Mouse (Mus musculus) mouse trophoblast stem cell (cell line): Measurements from ENCODE around the gene Gmeb2.

Experiments used
- in situ Hi-C, 2 experiments: fragments of 300-500 bp; cut with MseI, MboI; formaldehyde crosslinking; loops; 2 replicates in 1 of 2; 3 replicates in 1 of 2; pipeline ENCODE4 v1.15.1; 2025

The Gmeb2 gene

DNA sequence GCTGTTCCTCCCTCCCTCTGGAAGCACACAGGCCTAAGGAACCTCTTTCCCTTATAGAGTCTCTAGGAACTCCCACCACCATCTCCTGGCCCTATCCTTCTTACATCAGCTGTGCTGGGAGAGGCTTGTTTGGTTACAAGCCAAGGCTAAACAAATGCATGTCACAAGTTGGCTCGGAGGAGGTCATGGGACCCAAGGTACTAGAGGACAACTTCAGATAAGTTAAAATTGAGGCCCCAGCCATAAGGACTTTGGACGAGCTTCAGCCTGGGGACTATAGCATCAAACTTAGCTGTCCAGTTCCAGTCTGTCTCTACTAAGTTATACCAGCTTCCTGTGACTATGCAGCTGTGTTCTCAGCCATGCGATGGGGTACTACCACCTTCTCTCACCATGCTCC, 60.7 kb downstream of the Gmeb2 start:
- in situ Hi-C loops = no loop called here

- in situ Hi-C loops = no loop called here
Observed at GRCm38 (mm10) chr2:181224994-181225393, 62.8 kb downstream of the Gmeb2 start.

DNA sequence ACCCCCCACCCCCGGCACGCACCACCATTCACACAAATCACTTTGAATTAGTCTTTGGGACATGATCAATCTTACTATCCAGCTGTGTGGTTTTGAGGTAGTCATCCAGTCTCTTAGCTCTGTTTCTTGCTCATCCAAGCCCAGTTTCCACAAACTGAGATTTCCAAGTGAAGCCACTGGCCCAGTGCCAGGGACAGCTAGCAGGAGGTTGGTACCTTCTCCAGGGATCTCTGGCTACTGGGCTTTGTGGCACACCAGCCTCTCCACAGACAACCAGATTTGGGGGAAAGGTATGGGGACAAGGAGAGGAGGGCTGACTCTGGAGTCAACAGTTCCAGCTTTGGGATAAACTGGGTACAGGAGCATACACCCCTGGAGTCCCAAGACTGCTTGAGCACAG, 67.5 kb downstream of the Gmeb2 start:
- in situ Hi-C loops = no loop called here

DNA sequence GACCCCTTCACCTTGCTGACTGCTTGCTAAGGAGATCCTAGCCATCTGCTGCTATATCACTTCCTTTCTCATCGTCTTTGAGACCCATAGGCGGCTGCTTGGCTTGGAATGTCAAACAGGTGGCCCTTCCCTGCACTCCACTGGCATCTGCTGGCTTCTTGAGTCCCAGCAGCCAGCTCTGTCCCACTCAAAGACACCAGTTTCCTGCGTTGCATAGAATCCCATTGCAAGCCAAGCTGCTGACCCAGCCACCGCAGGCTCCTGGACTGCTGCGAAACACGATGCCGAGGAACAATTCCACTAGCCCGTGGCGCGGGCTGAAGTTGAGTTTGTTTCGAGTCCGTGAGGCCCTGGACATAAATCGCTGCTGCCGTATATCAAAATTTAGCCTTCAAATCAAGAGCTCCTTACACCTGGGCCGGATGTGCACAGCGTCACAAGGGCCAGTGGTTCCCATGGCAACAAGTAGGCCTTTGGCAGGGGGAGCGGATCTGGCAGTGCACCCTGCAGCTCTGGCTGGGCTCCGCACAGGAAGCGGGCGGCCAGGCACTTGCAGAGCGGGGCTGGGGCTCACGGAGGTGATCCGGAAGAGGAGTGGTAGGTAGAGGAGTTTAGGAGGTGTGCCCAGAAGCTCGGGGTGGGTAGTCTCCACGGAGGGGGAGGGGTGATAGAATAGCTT, 68.2 kb downstream of the Gmeb2 start, which contains the start of gene Fndc11:
Fndc11 (plus strand) TSS at position 476 of the 679 bp plus-strand sequence.
- in situ Hi-C loops = no loop called here

DNA sequence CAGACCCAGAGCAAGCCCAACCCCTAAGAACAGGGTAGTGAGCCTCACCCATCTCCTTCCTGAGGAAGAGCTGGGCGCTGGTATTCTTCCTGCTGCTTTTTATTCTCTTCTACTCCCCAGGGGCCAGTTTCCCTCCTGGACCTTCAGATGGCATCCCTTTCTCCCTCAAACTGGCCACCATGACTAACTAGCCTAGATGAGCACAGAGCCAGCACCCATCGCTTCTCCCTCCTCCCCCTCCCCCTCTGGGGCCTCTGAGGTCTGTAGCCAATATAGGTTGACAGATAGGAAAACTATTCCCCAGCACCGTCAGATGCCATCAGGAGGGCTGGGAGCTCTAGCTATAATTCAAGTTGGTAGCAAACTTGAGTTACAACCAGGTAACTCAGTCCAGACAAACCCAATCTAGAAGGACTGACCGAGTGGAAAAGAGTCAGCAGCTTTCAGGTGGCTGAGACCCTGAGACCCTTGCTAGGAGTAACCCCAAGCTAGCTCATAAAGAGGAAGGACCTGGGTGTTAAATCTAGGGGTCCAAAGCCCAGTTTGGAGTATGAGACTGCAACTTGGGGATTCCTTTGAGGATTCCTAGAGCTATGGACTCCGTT, 68.9 kb downstream of the Gmeb2 start:
- in situ Hi-C loops = no loop called here

- in situ Hi-C loops = no loop called here
Observed at GRCm38 (mm10) chr2:181216037-181216436, 71.8 kb downstream of the Gmeb2 start.

GRCm38 (mm10) chr2:181213021-181213445, 74.8 kb downstream of the Gmeb2 start, which contains the start of gene Srms:
TSS of gene Srms (minus strand) at chr2:181213185.
- in situ Hi-C loops = no loop called here

DNA sequence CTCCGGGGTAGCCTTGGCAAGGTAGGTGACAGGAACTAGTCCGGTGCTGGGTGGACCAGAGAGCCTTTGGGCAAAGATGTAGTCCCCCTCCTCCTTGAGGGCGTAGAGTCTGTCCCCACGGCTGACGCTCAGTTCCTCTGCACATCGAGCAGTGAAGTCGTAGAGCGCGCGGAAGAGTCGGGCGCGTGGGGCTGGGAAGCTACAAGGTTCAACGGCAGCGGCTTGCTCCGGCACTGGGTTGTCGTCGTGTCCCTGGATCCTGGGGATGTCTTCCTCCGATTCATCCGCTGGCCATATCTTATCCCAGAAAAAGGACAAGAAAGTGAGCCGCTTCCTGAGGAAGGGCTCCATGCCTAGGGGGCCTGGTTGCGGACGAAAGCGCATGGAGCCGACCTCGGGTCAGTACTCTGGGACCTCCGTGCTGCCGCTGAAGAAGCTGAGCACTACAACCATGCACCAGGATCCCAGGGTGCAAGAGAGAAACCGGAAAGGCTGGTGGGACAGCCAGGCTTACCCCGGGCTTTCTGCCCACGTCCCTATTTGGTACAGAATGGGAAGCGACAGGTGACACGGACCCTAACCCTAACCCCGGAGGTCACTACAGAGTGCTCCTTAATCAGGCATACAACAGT, 75.3 kb downstream of the Gmeb2 start:
- in situ Hi-C loops = no loop called here

DNA sequence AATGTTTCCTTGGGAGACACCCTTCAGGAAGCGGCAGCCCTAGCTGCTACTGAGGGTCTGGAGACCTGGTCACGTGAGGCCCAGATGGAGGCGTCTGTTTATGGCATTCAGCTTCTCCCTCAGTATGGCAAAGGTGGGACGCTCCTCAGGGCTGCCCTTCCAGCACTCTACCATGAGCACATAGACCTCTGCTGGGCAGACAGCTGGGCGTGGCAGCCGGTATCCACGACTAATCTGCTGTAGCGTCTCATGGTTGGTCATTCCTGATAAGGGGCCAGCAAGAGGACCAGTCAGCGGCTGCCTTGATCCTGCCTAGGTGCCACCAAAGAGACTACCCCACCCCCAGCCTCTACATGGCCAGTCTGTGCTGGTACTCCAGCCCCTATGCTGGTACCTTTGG, 81.7 kb downstream of the Gmeb2 start:
- in situ Hi-C loops = no loop called here

DNA sequence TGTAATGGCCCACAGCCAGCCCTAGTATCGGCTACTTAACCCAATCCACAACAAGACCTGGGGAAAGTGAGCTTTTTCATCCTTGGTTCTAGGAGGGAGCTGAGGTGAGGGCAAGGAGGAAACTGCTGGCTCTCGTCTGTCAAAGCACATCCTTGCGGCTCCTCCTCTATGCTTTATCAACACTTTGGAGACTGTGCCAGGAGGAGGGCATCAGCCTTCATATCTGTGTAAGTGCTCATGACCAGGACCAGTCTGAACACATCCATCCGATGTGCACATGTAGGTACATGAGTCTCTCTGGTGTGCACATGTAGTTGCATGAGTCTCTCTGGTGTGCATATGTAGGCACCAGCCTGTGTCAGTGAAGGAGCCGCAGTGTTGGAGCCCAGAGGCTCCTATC, 82.2 kb downstream of the Gmeb2 start:
- in situ Hi-C loops = no loop called here

GRCm38 (mm10) chr2:181202886-181203285, 84.9 kb downstream of the Gmeb2 start:
- in situ Hi-C loops = no loop called here

DNA sequence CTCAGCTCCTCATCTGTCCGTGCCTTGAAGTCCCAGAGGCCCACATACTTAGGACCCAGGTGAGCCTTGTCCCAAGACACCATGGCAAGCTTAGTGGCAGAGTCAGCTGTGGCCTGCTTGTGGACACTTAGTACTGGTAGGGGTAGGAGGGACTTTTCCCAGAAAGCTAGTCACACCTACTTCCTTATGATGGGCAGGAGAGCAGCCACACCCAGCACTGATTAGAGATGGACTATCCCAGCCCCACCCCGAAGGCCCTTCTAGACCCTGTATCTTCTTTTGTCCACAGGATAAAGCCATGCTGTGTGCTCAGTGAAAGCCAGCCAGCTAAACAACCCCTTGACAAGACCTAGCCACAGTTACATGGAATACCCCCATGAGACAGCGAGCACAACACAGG, 85.4 kb downstream of the Gmeb2 start, which contains the start of gene Ptk6:
Ptk6 (minus strand) TSS at position 368 of the 400 bp plus-strand sequence.
- in situ Hi-C loops = no loop called here

DNA sequence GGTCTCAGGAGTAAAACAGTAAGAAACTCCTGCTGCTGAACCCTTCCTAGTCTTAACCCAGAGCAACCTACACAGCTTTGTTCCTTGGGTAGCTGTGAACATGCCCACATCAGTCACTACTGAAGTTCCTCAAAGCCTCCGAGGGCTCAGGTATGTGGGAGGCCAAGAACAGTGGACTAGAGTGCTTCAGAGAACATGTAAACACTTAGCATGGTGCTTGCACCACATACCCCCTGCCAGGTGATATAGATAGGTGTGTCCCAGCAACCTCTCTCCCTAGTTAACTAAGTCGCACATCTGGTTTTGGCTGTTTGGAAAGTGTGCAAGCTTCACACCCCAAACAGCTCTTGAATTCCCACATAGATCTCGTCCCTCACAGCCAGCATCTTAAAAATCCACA, 86.2 kb downstream of the Gmeb2 start:
- in situ Hi-C loops = no loop called here
